Mouse (Mus musculus) hindbrain, embryonic 16.5 days (tissue): ENCODE data around the gene Ankrd6. TPM values are rescaled to one million over a fixed set of nuclear protein-coding genes. Genes with fewer than 3 reads are reported as not detected.

Experiments
- ATAC-seq: fragments of 200-750 bp; cut with Nextera tagmentation; 2 replicates; pipeline ENCODE4 v1.8.0; 2017; ENCODE audit warnings: moderate TSS enrichment, moderate library complexity
- H3K27ac ChIP-seq: fragments of 300-500 bp; sonication (generic); 2 replicates; pipeline ENCODE4 v1.5.1; 2014; ENCODE audit warnings: low read depth, mild to moderate bottlenecking, control low read depth, low read length, moderate library complexity
- H3K27me3 ChIP-seq: fragments of 300-500 bp; sonication (generic); replicated peaks from 2 replicates; pipeline ENCODE4 v1.6.1; 2014; ENCODE audit warnings: low read length; ENCODE audit not compliant: control insufficient read depth, insufficient read depth
- H3K36me3 ChIP-seq: fragments of 300-500 bp; sonication (generic); 2 replicates; pipeline ENCODE4 v1.6.1; 2014; ENCODE audit warnings: mild to moderate bottlenecking, low read length, moderate library complexity, mixed read lengths; ENCODE audit not compliant: control insufficient read depth, insufficient read depth
- H3K4me1 ChIP-seq: fragments of 300-500 bp; sonication (generic); 2 replicates; pipeline ENCODE4 v1.6.1; 2014; ENCODE audit warnings: low read depth, low read length; ENCODE audit not compliant: control insufficient read depth, insufficient read depth
- H3K4me2 ChIP-seq: fragments of 300-500 bp; sonication (generic); 2 replicates; pipeline ENCODE4 v1.6.1; 2014; ENCODE audit warnings: mild to moderate bottlenecking, low read length, control low read depth, moderate library complexity
- H3K4me3 ChIP-seq: fragments of 300-500 bp; sonication (generic); 2 replicates; pipeline ENCODE4 v1.5.1; 2014; ENCODE audit warnings: mild to moderate bottlenecking, low read length, control low read depth, moderate library complexity
- H3K9ac ChIP-seq: fragments of 300-500 bp; sonication (generic); 2 replicates; pipeline ENCODE4 v1.6.1; 2014; ENCODE audit warnings: low read depth, mild to moderate bottlenecking, control low read depth, low read length, moderate library complexity
- H3K9me3 ChIP-seq: fragments of 300-500 bp; sonication (generic); 2 replicates; pipeline ENCODE4 v1.6.1; 2014; ENCODE audit warnings: mild to moderate bottlenecking, low read length, moderate library complexity; ENCODE audit not compliant: control insufficient read depth
- WGBS: fragments of 180-500 bp; shearing (Covaris S2); extraction: QIAGEN DNeasy Blood & Tissue Kit; methylation state at CpG from one replicate; pipeline ENCODE4 v1.1.7; 2014; 5-methylcytosine and 5-hydroxymethylcytosine counted together
- polyA plus RNA-seq: library from polyadenylated mRNA; unstranded; fragments of >200 nt; fragmentation: Nextera tagmentation; extraction: Ambion mirVana; gene quantifications from 2 replicates; pipeline ENCODE4 v1.2.1, GENCODE M21; 2015

The Ankrd6 gene
- polyA plus RNA-seq, 1 experiment from 2014 or later: 22.2 TPM

- Histone ChIP-seq H3K27ac (peak overlapping the region; percentile 23; the same call in 1 of the 2 replicates), H3K9ac (peak overlapping the region; percentile 17; the same call in 1 of the 2 replicates), H3K4me2 (peak overlapping the region; percentile 39), H3K9me3 (no peaks in the 10 kb centered on the region), H3K4me1 (peaks cover 9% of the 10 kb centered on the region), H3K4me3 (no peak overlapping the region), H3K36me3 (no peaks in the 10 kb centered on the region), H3K27me3 (no peaks in the 10 kb centered on the region)
- WGBS: 12% methylated on average over 8 of the region's 8 CpGs
- peak; percentile 66 for ATAC-seq
Measured at GRCm38 (mm10) chr4:32915928-32916327, 34.7 kb downstream of the Ankrd6 start.

- no peak overlapping the region for H3K4me3 ChIP-seq
- H3K4me1 ChIP-seq: no peaks in the 10 kb centered on the region
- no peak overlapping the region for H3K27ac ChIP-seq
- no peaks in the 10 kb centered on the region for H3K9me3 ChIP-seq
- WGBS: 95% methylated on average over 1 of the region's 1 CpGs
- no peak for ATAC-seq
- no peaks in the 10 kb centered on the region for H3K27me3 ChIP-seq
- H3K9ac ChIP-seq: no peak overlapping the region
- H3K36me3 ChIP-seq: no peaks in the 10 kb centered on the region
- no peak overlapping the region for H3K4me2 ChIP-seq
Measured at GRCm38 (mm10) chr4:32909996-32910395, 40.6 kb downstream of the Ankrd6 start.

DNA sequence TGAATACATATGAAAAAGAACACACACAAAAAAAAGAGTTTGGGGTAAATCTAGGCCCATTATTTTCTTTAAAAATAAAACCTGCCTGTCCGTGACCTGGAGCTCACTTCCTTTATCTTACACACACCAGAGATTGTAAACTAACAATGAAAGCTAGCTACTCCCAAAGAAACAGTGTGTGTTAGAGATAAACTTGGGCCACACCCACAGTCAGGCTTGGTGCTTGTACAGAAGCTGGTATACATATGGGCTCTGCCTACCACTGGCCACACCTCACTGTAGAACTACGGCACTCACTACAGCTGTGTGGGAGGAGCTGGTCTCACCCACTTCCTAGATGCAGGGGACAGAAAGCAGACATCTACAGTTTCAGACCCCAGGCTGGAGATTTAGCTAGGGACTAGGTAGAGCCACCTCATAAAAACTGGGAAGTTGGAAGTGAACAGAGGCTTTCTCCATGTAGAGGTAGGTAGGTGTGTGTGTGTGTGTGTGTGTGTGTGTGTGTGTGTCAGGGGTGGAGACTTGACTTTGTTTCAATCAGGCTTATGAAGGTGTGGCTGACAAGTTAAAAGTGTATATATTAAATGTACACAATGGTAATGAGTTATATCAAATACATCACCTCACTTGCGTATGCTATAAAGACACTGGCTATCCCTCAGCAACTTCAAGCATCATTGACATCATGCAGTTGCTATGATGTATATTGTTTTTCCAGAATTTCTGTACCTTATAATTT lies 41.2 kb downstream of the Ankrd6 start:
- no peak overlapping the region for H3K9ac ChIP-seq
- no peaks in the 10 kb centered on the region for H3K9me3 ChIP-seq
- WGBS: 78% methylated on average over 3 of the region's 3 CpGs
- no peak for ATAC-seq
- no peaks in the 10 kb centered on the region for H3K36me3 ChIP-seq
- no peak overlapping the region for H3K4me2 ChIP-seq
- no peak overlapping the region for H3K27ac ChIP-seq
- no peaks in the 10 kb centered on the region for H3K27me3 ChIP-seq
- no peak overlapping the region for H3K4me3 ChIP-seq
- H3K4me1 ChIP-seq: no peaks in the 10 kb centered on the region

GRCm38 (mm10) chr4:32907631-32908030 lies 43.0 kb downstream of the Ankrd6 start:
- Histone ChIP-seq H3K27me3 (no peaks in the 10 kb centered on the region), H3K27ac (no peak overlapping the region), H3K4me2 (no peak overlapping the region), H3K9ac (no peak overlapping the region), H3K9me3 (no peaks in the 10 kb centered on the region), H3K36me3 (no peaks in the 10 kb centered on the region), H3K4me3 (no peak overlapping the region), H3K4me1 (no peaks in the 10 kb centered on the region)
- WGBS: 90% methylated on average over 3 of the region's 3 CpGs
- no peak for ATAC-seq

DNA sequence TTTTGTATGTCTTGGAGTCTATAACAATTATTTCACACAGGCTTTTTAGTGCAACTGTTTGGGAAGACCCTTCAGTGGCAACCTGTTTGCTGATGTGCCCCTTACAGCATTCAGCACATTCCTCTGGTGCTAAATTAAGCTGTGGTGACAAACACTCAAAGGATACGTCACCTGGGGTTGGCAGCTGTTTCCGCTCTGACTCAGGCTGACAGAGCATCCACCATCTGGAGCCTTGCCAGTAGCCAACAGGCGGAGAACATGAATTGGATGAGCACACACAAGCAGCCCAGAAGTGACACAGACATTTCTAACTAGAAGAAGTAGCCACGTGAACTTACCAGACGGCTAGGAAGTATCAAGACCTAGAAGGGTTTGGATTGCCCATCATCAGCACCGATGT lies 44.0 kb downstream of the Ankrd6 start:
- H3K36me3 ChIP-seq: no peaks in the 10 kb centered on the region
- no peaks in the 10 kb centered on the region for H3K4me1 ChIP-seq
- 49% methylated on average over 6 of the region's 6 CpGs for WGBS
- no peak overlapping the region for H3K4me3 ChIP-seq
- ATAC-seq: 0 out of 2 replicates have a peak, but pooled peaks have one; percentile 40
- no peaks in the 10 kb centered on the region for H3K9me3 ChIP-seq
- H3K27me3 ChIP-seq: no peaks in the 10 kb centered on the region
- H3K9ac ChIP-seq: no peak overlapping the region
- H3K4me2 ChIP-seq: no peak overlapping the region
- H3K27ac ChIP-seq: no peak overlapping the region

GRCm38 (mm10) chr4:32905913-32906312 lies 44.7 kb downstream of the Ankrd6 start:
- 92% methylated on average over 2 of the region's 2 CpGs for whole genome bisulfite sequencing
- H3K27me3 ChIP-seq: no peaks in the 10 kb centered on the region
- H3K4me1 ChIP-seq: no peaks in the 10 kb centered on the region
- no peak overlapping the region for H3K4me3 ChIP-seq
- no peak overlapping the region for H3K9ac ChIP-seq
- H3K4me2 ChIP-seq: no peak overlapping the region
- H3K9me3 ChIP-seq: no peaks in the 10 kb centered on the region
- H3K27ac ChIP-seq: no peak overlapping the region
- H3K36me3 ChIP-seq: no peaks in the 10 kb centered on the region
- ATAC-seq: no peak

DNA sequence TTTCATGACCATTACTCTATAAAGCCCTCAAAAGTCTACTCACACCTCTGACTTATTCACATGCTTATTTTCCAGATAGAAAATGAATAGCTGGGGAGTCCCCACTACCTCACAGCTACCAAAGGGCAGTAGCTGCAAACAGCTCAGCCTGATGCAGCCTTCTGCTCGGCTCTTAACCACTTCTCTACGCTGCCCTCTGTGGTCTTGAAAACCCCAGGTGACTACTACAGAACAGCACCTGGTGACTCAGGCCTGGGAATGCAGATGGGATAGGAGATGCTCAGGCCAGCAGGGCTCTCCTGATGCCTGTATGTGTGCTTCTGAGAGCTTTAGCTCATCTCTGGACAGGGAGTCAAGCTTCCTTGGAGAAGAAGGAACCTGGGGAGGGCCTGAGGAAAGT lies 45.3 kb downstream of the Ankrd6 start:
- Histone ChIP-seq H3K4me2 (no peak overlapping the region), H3K4me1 (no peaks in the 10 kb centered on the region), H3K27ac (no peak overlapping the region), H3K36me3 (no peaks in the 10 kb centered on the region), H3K9ac (no peak overlapping the region), H3K4me3 (no peak overlapping the region), H3K27me3 (no peaks in the 10 kb centered on the region), H3K9me3 (no peaks in the 10 kb centered on the region)
- 72% methylated on average over 2 of the region's 2 CpGs for WGBS
- no peak for ATAC-seq

DNA sequence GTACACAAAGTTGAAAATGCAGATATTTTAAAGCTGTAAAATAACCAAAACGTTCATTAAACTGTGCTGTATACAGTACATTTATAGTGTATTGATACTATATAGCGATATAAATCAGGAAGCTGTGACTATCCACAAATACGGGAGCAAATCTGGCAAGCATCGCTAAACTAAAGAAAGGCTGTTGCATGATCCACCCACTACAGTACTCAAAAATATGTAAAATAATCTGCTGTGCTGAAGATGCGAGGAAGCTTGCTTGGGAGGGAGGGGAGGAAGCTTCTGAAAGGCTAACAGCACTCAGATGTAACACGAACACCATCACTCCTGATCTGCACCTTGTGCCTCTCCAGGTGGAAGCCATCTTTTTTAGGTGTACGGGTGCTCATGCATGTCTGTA lies 46.8 kb downstream of the Ankrd6 start:
- H3K9me3 ChIP-seq: no peaks in the 10 kb centered on the region
- H3K4me1 ChIP-seq: no peaks in the 10 kb centered on the region
- 85% methylated on average over 7 of the region's 7 CpGs for WGBS
- no peak for ATAC-seq
- no peaks in the 10 kb centered on the region for H3K27me3 ChIP-seq
- no peak overlapping the region for H3K27ac ChIP-seq
- H3K36me3 ChIP-seq: no peaks in the 10 kb centered on the region
- no peak overlapping the region for H3K9ac ChIP-seq
- no peak overlapping the region for H3K4me3 ChIP-seq
- H3K4me2 ChIP-seq: no peak overlapping the region

DNA sequence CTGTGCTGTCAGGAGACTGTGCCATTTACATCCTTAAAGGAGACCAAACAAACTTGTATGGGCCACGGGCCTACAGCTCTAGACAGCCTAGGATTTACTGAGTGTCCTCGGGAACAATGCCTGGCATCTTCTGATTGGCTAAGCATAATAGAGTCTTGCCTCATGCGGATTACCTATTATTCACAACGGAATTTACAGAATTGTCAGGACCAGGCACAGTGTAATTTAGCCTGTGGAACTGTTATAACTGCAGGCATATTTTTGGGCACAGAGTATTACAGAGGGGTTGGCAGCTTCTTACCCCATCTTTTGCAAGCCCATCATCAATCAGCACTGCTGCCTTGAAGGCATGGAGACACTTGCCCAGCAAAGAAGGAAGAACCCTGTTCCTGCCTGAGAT lies 51.6 kb downstream of the Ankrd6 start:
- Histone ChIP-seq H3K9me3 (peaks cover 6% of the 10 kb centered on the region), H3K4me3 (no peak overlapping the region), H3K27ac (no peak overlapping the region), H3K4me2 (no peak overlapping the region), H3K27me3 (no peaks in the 10 kb centered on the region), H3K9ac (no peak overlapping the region), H3K36me3 (no peaks in the 10 kb centered on the region), H3K4me1 (no peaks in the 10 kb centered on the region)
- WGBS: 40% methylated on average over 4 of the region's 4 CpGs
- peak; percentile 20; the same call in 1 of the 2 replicates for ATAC-seq
